ENCODE assay signal across 37 mouse cellular contexts in genomic region chr5:138532491-138532890, GRCm38 (mm10). TPM values are rescaled to one million over a fixed set of nuclear protein-coding genes. Genes with fewer than 3 reads are reported as not detected.
"Had no signal": no experiment of that assay in that cellular context is flagged by ENCODE, and none has a peak within 500 bp of the region (broad histone marks: within the 10 kb centered on the region; RNA-seq: fewer than 3 reads in every experiment).

No protein-coding gene starts in this region.

- H3K4me1 ChIP-seq: heart, embryonic 10.5 days; hindbrain, embryonic 10.5 days; hindbrain, embryonic 12.5 days; intestine, embryonic 15.5 days; limb, embryonic 10.5 days; limb, embryonic 12.5 days; liver, embryonic 13.5 days; liver, embryonic 15.5 days had no signal

- H3K9ac ChIP-seq: hindbrain, embryonic 12.5 days; hindbrain, embryonic 14.5 days; intestine, embryonic 15.5 days; limb, embryonic 12.5 days; liver, embryonic 13.5 days; liver, embryonic 15.5 days; liver, postnatal 0 days had no signal

- H3K27me3 ChIP-seq: hindbrain, embryonic 12.5 days; intestine, embryonic 15.5 days; limb, embryonic 12.5 days; liver, embryonic 13.5 days; liver, embryonic 15.5 days had no signal

- H3K27ac ChIP-seq: gastrocnemius, adult 2 months; heart, embryonic 10.5 days; hindbrain, embryonic 10.5 days; hindbrain, embryonic 12.5 days; hindbrain, embryonic 14.5 days; intestine, embryonic 15.5 days; layer of hippocampus, adult 2 months; left cerebral cortex, adult 2 months; limb, embryonic 10.5 days; limb, embryonic 12.5 days; liver, embryonic 13.5 days; liver, embryonic 15.5 days had no signal

- H3K4me3 ChIP-seq: gastrocnemius, adult 2 months; heart, embryonic 10.5 days; hindbrain, embryonic 10.5 days; hindbrain, embryonic 12.5 days; intestine, embryonic 15.5 days; layer of hippocampus, adult 2 months; left cerebral cortex, adult 2 months; limb, embryonic 10.5 days; limb, embryonic 12.5 days; liver, embryonic 13.5 days; liver, embryonic 15.5 days had no signal

- H3K4me2 ChIP-seq: hindbrain, embryonic 12.5 days; hindbrain, embryonic 14.5 days; intestine, embryonic 15.5 days; limb, embryonic 12.5 days; liver, embryonic 11.5 days; liver, embryonic 13.5 days; liver, embryonic 15.5 days had no signal

- ATAC-seq: hindbrain, embryonic 16.5 days; inflammation-experienced regulatory T-cells, adult 6 months; intestine, embryonic 15.5 days; intestine, postnatal 0 days; liver, postnatal 0 days had no signal

- H3K9me3 ChIP-seq: heart, embryonic 10.5 days; hindbrain, embryonic 10.5 days; hindbrain, embryonic 12.5 days; intestine, embryonic 15.5 days; limb, embryonic 10.5 days; limb, embryonic 12.5 days; liver, embryonic 13.5 days; liver, embryonic 15.5 days had no signal

- DNase-seq: gastrocnemius, adult 2 months; gastrocnemius, postnatal 10 days; gastrocnemius, postnatal 25 days; kidney, adult 18-20 months; kidney, adult 8-10 months; kidney, postnatal 10 days; kidney, postnatal 25 days; kidney, postnatal 4 days; liver; liver, embryonic 13.5 days; liver, postnatal 0 days had no signal

- H3K36me3 ChIP-seq: heart, embryonic 10.5 days; hindbrain, embryonic 10.5 days; hindbrain, embryonic 12.5 days; intestine, embryonic 15.5 days; limb, embryonic 10.5 days; limb, embryonic 12.5 days; liver, embryonic 13.5 days; liver, embryonic 15.5 days had no signal

RNA-seq across cellular contexts. Expression of gene 1700123K08Rik, which starts 32.0 kb away (rescaled TPM):
- total RNA-seq: gastrocnemius, adult 2 months; gastrocnemius, postnatal 10 days; gastrocnemius, postnatal 25 days; gastrocnemius, postnatal 4 days; granulocyte monocyte progenitor cell, adult 5-6 weeks; heart, postnatal 14 days; layer of hippocampus, adult 2 months; layer of hippocampus, postnatal 10 days; layer of hippocampus, postnatal 25 days; left cerebral cortex, adult 2 months; left cerebral cortex, postnatal 14 days; left cerebral cortex, postnatal 36 days had no signal
- polyA plus RNA-seq: heart, embryonic 10.5 days; heart, embryonic 14.5 days; heart, embryonic 16.5 days; hindbrain, embryonic 12.5 days; hindbrain, embryonic 14.5 days; hindbrain, embryonic 16.5 days; inflammation-experienced regulatory T-cells, adult 6 months; intestine, embryonic 15.5 days; intestine, postnatal 0 days; kidney, embryonic 14.5 days; kidney, embryonic 16.5 days; limb, embryonic 10.5 days; limb, embryonic 12.5 days; limb, embryonic 14.5 days; liver, embryonic 11.5 days; liver, embryonic 13.5 days; liver, embryonic 15.5 days; liver, postnatal 0 days had no signal
